Mouse (Mus musculus): ENCODE measurements around the gene Glycam1. TPM values are rescaled to one million over a fixed set of nuclear protein-coding genes. Genes with fewer than 3 reads are reported as not detected.

Glycam1 gene
- polyA plus RNA-seq, 1 experiment from 2014 or later = not detected

Other genes with a start within 250 kb of the Glycam1 start
- gene Zfp385a, start 225.0 kb downstream of the Glycam1 start, polyA plus RNA-seq (2015; fragmentation: Nextera tagmentation; extraction: Ambion mirVana) = 20.1 and 24.7 TPM in 2 replicates
- gene Itga5, start 198.3 kb downstream of the Glycam1 start, polyA plus RNA-seq (2015; fragmentation: Nextera tagmentation; extraction: Ambion mirVana) = 6.3 and 8.6 TPM in 2 replicates
- 0.31 TPM in 1 of 2 replicates, not detected in the other for gene Gtsf1, start 134.6 kb downstream of the Glycam1 start, polyA plus RNA-seq (2015; fragmentation: Nextera tagmentation; extraction: Ambion mirVana)
- 0.45 and 1.0 TPM in 2 replicates for gene Gtsf2, start 116.6 kb downstream of the Glycam1 start, polyA plus RNA-seq (2015; fragmentation: Nextera tagmentation; extraction: Ambion mirVana)
- 1.7 and 1.9 TPM in 2 replicates for gene Nckap1l, start 111.3 kb downstream of the Glycam1 start, polyA plus RNA-seq (2015; fragmentation: Nextera tagmentation; extraction: Ambion mirVana)
- gene Pde1b, start 62.0 kb downstream of the Glycam1 start, polyA plus RNA-seq (2015; fragmentation: Nextera tagmentation; extraction: Ambion mirVana) = 89.3 and 91.0 TPM in 2 replicates
- 143 and 161 TPM in 2 replicates for gene Ppp1r1a, start 27.1 kb downstream of the Glycam1 start, polyA plus RNA-seq (2015; fragmentation: Nextera tagmentation; extraction: Ambion mirVana)
- gene Mucl1, start 190.4 kb upstream of the Glycam1 start, polyA plus RNA-seq (2015; fragmentation: Nextera tagmentation; extraction: Ambion mirVana) = not detected in 2 replicates